Mouse (Mus musculus) liver, embryonic 12.5 days (tissue): ENCODE data around the gene Map1b. TPM values are rescaled to one million over a fixed set of nuclear protein-coding genes. Genes with fewer than 3 reads are reported as not detected.

Source experiments
- ATAC-seq: fragments of 200-750 bp; cut with Nextera tagmentation; 2 replicates; pipeline ENCODE4 v1.8.0; 2017; ENCODE audit warnings: moderate number of reproducible peaks, mild to moderate bottlenecking, moderate library complexity
- H3K27ac ChIP-seq: fragments of 300-500 bp; sonication (generic); 2 replicates; pipeline ENCODE4 v1.5.1; 2016; ENCODE audit warnings: mild to moderate bottlenecking
- H3K27me3 ChIP-seq: fragments of 300-500 bp; sonication (generic); replicated peaks from 2 replicates; pipeline ENCODE4 v1.6.1; 2016; ENCODE audit warnings: mild to moderate bottlenecking, moderate library complexity
- H3K36me3 ChIP-seq: fragments of 300-500 bp; sonication (generic); 2 replicates; pipeline ENCODE4 v1.6.1; 2016; ENCODE audit warnings: mild to moderate bottlenecking, moderate library complexity
- H3K4me1 ChIP-seq: fragments of 300-500 bp; sonication (generic); 2 replicates; pipeline ENCODE4 v1.6.1; 2016
- H3K4me2 ChIP-seq: fragments of 300-500 bp; sonication (generic); 2 replicates; pipeline ENCODE4 v1.6.1; 2016; ENCODE audit warnings: mild to moderate bottlenecking, moderate library complexity
- H3K4me3 ChIP-seq: fragments of 300-500 bp; sonication (generic); 2 replicates; pipeline ENCODE4 v1.5.1; 2016; ENCODE audit warnings: mild to moderate bottlenecking, moderate library complexity
- H3K9ac ChIP-seq: fragments of 300-500 bp; sonication (generic); 2 replicates; pipeline ENCODE4 v1.6.1; 2016; ENCODE audit warnings: mild to moderate bottlenecking, moderate library complexity
- H3K9me3 ChIP-seq: fragments of 300-500 bp; sonication (generic); replicated peaks from 2 replicates; pipeline ENCODE4 v1.6.1; 2016; ENCODE audit warnings: mild to moderate bottlenecking, moderate library complexity
- WGBS: fragments of 180-500 bp; shearing (Covaris S2); methylation state at CpG from one replicate; pipeline ENCODE4 v1.1.7; 2016; ENCODE audit not compliant: insufficient replicate concordance; 5-methylcytosine and 5-hydroxymethylcytosine counted together
- polyA plus RNA-seq: library from polyadenylated mRNA; unstranded; fragments of >200 nt; fragmentation: Nextera tagmentation; extraction: Ambion mirVana; gene quantifications from 2 replicates; pipeline ENCODE4 v1.2.1, GENCODE M21; 2016

Gene Map1b
- polyA plus RNA-seq, 1 experiment from 2014 or later = 11.2 TPM

DNA sequence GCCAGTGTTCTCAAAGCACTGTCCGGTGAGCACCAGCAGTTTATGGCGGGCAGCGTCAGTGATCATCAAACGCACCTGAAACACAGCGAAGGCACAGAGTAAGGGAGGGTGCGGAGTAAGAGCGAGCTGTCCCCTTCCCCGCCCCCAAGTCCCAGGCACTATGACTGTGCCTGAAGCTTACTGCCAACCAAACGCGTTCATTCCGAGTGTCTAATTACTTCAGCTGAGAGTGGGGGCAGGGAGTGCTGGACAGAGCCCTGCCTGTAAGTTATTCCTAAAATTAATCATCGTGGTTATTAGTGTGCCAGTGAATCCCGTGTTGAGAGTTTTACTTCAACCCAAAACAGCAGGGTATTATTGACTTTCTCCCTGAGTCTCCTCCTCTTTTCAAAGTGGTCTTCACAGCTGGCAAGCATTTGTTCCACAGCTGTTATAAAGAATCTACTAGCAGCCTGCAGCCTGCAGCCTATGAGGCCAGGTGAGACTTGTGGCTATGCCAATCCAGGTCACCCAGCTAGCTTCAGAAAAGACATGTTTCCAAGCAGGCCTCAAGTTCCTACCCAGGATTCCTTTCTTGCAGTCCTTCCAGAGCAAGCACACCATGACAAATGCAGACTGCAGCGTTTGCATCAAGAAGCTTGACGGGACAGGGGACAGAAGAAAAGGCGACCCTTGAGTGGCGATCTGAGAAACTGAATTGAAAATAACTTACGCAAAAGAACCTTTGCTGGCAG lies 74.5 kb downstream of the Map1b start:
- Histone ChIP-seq H3K4me1 (no peaks in the 10 kb centered on the region), H3K27ac (no peak overlapping the region), H3K9me3 (no peaks in the 10 kb centered on the region), H3K36me3 (no peaks in the 10 kb centered on the region), H3K9ac (no peak overlapping the region), H3K4me3 (no peak overlapping the region), H3K4me2 (no peak overlapping the region), H3K27me3 (no peaks in the 10 kb centered on the region; the same call in 1 of the 2 replicates)
- no peak for ATAC-seq
- WGBS = 71% methylated on average over 18 of the region's 18 CpGs

DNA sequence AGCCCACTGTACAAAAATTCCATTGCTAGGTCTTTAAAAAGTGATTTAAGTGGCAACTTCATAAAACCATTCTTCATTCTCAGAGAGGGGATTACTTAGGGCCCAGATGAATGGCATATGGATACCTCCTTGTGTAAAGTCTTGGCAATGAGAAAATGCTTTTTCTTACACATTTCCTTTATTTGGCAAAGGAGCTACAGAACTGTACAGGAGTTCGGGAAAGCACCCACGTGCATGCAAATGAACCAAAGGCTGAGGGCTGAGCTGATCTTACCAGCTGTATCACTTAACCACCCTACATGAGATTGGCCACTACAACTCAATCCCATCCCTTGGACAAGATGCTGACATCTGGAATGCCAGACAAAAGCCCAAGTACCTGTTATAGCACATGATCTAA lies 76.1 kb downstream of the Map1b start:
- H3K4me3 ChIP-seq = no peak overlapping the region
- WGBS = 70% methylated on average over 2 of the region's 2 CpGs
- no peak for ATAC-seq
- H3K27ac ChIP-seq = no peak overlapping the region
- no peaks in the 10 kb centered on the region for H3K4me1 ChIP-seq
- no peak overlapping the region for H3K4me2 ChIP-seq
- H3K36me3 ChIP-seq = no peaks in the 10 kb centered on the region
- H3K27me3 ChIP-seq = no peaks in the 10 kb centered on the region; the same call in 1 of the 2 replicates
- H3K9me3 ChIP-seq = no peaks in the 10 kb centered on the region
- H3K9ac ChIP-seq = no peak overlapping the region

DNA sequence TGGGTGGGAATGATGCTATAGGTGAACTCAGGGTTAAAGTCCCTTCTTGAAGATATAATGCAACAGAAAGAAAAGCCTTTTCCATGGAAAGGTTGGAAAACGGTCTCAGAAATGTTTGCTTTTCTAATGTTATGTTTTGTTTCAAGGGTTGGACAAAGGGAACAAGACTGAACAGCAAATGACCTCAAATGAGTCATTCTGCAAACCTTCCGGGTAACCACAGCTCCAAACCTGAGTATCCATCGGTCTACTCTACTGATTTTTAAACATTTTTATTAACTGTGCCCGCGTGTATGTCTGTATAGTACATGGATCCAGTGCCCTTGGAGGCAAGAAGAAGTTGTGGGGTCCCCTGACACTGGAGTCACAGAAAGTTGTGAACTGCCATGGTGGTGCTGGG lies 77.0 kb downstream of the Map1b start:
- H3K4me1 ChIP-seq = no peaks in the 10 kb centered on the region
- WGBS = 78% methylated on average over 5 of the region's 5 CpGs
- H3K36me3 ChIP-seq = no peaks in the 10 kb centered on the region
- ATAC-seq = no peak
- no peak overlapping the region for H3K4me2 ChIP-seq
- H3K9ac ChIP-seq = no peak overlapping the region
- H3K9me3 ChIP-seq = no peaks in the 10 kb centered on the region
- H3K27ac ChIP-seq = no peak overlapping the region
- H3K4me3 ChIP-seq = no peak overlapping the region
- no peaks in the 10 kb centered on the region; the same call in 1 of the 2 replicates for H3K27me3 ChIP-seq

DNA sequence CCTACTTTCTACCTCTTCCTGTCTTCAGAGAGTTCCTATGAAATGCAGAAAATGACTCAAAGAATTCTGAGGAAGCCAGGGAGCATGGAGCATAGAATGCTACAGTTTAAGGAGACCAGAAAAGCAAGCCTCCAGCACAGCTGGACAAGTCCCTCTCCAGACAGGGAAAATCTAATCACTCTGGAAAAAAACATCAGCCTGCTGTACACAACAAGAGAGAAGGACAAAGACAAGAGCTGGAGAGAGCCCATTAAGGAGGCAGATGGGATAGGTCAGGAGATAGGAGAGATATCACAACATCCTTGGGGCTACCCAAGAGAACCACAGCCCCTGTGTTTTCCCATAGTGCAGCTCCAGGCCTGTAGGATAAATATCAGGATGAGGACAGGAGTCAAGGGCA lies 79.3 kb downstream of the Map1b start:
- Histone ChIP-seq H3K4me2 (no peak overlapping the region), H3K4me1 (no peaks in the 10 kb centered on the region), H3K27me3 (no peaks in the 10 kb centered on the region), H3K4me3 (no peak overlapping the region), H3K9me3 (no peaks in the 10 kb centered on the region), H3K9ac (no peak overlapping the region), H3K36me3 (no peaks in the 10 kb centered on the region), H3K27ac (no peak overlapping the region)
- no peak for ATAC-seq

DNA sequence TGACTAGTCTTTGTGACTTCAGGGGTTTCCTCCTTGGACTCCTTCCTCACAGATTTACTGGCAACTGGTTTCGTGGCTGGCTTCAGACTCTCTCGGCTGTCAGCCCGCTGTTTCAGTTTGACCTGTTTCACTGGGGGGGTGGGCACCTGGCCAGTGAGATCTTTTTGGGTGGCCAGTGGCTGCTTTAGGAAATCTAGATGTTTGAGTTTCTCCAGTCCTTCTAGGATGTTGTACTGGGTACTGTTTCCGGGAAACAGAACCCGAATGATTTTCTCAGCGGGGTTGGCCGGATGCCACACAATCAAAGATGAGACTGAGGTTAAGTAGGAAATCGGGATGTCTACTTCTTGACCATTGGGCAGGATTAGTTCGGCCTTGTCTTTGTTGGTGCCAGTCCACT lies 81.8 kb downstream of the Map1b start:
- Histone ChIP-seq H3K9ac (no peak overlapping the region), H3K27ac (no peak overlapping the region), H3K27me3 (no peaks in the 10 kb centered on the region), H3K9me3 (no peaks in the 10 kb centered on the region), H3K4me3 (no peak overlapping the region), H3K4me1 (no peaks in the 10 kb centered on the region), H3K4me2 (no peak overlapping the region), H3K36me3 (no peaks in the 10 kb centered on the region)
- no peak for ATAC-seq
- 77% methylated on average over 9 of the region's 9 CpGs for WGBS

DNA sequence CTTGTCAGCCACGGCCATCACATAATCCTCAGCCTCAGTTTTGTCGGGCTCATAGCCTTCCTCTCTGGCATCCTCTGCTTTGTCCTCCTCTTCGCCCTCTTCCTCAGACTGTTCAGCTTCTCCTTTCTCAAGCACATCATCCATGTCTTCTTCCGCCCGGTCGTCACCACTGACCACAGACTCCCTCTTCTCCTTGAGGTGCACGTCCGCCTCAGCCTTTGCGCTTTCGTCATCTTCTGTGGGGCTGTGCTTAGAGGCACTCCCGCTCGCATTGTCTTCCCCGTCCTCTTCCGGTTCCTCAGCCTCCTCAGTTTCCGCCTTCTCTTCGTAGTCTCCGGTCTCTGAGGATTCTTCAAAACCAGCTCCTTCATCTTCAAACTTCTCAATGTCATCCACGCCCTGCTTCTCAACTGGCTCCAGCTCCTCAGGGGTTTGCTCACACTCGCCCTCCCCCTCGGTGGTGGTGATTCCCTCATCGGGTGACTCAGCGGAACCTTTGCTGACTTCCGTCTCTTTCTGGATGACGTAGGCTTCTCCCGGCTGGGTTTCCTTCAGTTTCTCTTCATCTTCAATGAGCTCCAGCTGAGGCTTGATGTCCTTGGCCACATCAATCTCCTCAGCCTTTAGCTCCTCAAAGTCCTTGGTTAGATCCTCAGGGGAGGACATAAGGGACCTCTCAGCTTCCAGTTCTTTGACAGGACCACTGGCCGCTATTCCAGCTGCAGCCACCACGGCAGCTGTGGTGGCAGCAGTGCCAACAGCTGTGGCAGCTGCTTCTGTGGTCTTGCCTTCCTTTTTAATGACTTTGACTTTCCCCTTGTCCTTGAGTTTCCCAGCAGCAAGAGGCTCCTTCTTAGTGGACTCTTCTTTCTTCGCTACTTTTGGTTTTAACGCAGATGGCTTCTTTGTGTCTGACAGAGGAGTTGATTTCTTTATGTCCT lies 83.0 kb downstream of the Map1b start:
- Histone ChIP-seq H3K9ac (no peak overlapping the region), H3K36me3 (no peaks in the 10 kb centered on the region), H3K4me2 (no peak overlapping the region), H3K9me3 (no peaks in the 10 kb centered on the region), H3K27me3 (no peaks in the 10 kb centered on the region), H3K4me1 (no peaks in the 10 kb centered on the region), H3K4me3 (no peak overlapping the region), H3K27ac (no peak overlapping the region)
- 73% methylated on average over 29 of the region's 29 CpGs for WGBS
- no peak for ATAC-seq

DNA sequence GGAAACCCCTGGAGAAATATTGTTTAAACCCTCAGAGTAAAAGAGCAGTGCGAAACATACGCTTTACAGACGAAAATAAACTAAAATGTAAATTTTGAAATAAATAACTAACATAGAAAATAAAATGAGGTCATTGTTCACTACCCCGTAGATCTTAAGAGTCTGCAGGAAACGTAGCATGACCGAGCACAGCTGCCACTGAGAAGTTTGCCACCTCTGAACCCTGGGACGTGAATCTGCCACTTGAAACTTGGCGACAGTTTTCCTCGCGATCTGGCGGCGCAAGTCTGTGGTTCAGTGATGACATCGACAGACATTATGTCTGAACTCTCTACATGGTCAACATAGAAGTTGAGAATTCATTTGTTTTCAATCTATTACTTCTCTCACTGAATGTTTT lies 92.8 kb downstream of the Map1b start:
- Histone ChIP-seq H3K9ac (no peak overlapping the region), H3K4me2 (no peak overlapping the region), H3K4me1 (no peaks in the 10 kb centered on the region), H3K4me3 (no peak overlapping the region), H3K27ac (no peak overlapping the region), H3K9me3 (no peaks in the 10 kb centered on the region), H3K27me3 (no peaks in the 10 kb centered on the region), H3K36me3 (no peaks in the 10 kb centered on the region)
- 80% methylated on average over 13 of the region's 13 CpGs for WGBS
- no peak for ATAC-seq

DNA sequence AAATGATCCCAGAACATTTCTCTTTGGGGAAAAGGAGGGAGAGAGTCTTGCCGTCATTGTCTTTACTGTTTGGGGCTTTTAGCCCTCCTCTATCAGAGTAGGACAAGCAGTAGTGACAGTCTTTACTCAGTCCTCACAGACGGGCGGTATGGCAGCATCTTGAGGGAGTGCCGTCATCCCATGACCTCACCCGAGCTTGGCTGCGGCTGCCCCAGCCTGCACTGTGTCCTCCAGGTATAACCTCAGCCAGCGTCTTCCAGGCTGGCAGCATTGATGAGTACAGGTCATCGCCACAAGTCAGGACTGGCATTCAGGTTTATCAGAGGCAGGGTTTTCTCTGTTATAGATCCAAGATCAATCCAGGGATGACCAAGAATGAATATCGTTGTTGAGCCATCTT lies 99.7 kb downstream of the Map1b start:
- Histone ChIP-seq H3K4me2 (no peak overlapping the region), H3K9ac (no peak overlapping the region), H3K4me1 (no peaks in the 10 kb centered on the region), H3K36me3 (peaks cover 46% of the 10 kb centered on the region), H3K9me3 (no peaks in the 10 kb centered on the region), H3K27ac (no peak overlapping the region), H3K4me3 (no peak overlapping the region), H3K27me3 (no peaks in the 10 kb centered on the region)
- WGBS = 72% methylated on average over 9 of the region's 9 CpGs
- ATAC-seq = no peak

DNA sequence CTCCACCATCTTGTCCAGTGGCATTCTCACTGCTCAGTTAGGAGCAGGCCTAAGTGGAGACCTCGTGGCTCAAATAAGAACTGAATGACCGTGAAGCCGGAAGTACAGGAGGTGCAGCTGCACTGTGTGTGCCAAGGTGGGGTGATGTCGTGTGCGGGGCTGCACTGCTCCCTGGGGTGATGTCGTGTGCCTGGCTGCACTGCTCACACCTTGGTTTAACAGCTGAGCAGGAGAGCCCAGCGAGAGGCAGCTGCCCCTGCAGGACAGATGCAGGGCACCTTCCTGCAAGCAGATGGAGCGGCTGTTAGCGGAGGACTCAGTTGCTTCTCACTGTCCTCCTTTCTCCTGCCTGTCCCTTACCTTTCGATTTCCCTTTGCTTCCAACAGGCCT lies 102.0 kb downstream of the Map1b start:
- Histone ChIP-seq H3K36me3 (peaks cover 66% of the 10 kb centered on the region), H3K4me2 (no peak overlapping the region), H3K9me3 (no peaks in the 10 kb centered on the region), H3K4me3 (no peak overlapping the region), H3K27me3 (no peaks in the 10 kb centered on the region), H3K9ac (no peak overlapping the region), H3K27ac (no peak overlapping the region), H3K4me1 (no peaks in the 10 kb centered on the region)
- ATAC-seq = no peak
- 74% methylated on average over 10 of the region's 10 CpGs for WGBS

DNA sequence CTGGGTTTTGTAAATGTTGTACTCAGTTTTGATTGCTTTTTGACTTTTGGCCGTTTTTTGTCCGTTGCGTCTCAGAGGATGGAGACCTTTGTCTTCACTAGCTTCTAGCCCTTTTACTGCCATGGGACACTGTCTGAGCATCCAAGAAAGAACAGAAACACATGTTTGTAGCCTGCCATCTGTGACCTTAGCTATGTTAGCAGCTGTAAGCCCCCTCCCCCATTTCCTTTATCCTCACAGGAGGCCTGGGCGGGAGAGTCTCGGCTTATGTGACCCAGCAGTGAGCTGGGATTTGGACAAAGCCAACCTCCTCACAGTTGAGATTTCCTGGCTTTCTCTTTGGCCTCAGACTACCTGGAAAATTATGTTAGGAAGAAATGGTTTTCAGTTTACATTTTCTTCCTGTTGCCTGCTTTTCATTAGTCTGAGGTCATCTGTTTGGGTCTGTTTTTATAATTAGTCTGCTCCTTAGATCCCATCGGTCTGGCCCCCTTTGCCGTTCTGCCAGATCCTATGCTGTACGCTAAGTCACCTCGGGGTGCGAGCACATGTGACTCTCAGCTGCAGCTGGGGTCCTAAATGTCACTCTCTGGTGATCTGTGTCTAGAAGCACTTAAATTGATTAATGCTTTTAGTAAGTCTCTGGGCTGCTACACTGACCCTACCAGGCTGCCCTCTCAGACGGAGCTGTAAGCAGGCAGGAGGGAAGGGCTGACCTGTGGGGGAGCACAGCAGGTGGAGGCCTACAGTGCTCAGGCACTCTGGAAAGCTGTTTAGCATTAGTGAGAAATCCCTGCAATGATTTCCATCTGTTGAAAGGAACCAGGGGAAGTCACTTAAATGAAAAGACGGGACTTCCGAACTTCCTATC lies 102.6 kb downstream of the Map1b start:
- ATAC-seq = no peak
- H3K9ac ChIP-seq = no peak overlapping the region
- WGBS = 80% methylated on average over 13 of the region's 13 CpGs
- peaks cover 66% of the 10 kb centered on the region for H3K36me3 ChIP-seq
- H3K27ac ChIP-seq = no peak overlapping the region
- no peak overlapping the region for H3K4me3 ChIP-seq
- no peak overlapping the region for H3K4me2 ChIP-seq
- no peaks in the 10 kb centered on the region for H3K4me1 ChIP-seq
- no peaks in the 10 kb centered on the region for H3K9me3 ChIP-seq
- H3K27me3 ChIP-seq = no peaks in the 10 kb centered on the region

DNA sequence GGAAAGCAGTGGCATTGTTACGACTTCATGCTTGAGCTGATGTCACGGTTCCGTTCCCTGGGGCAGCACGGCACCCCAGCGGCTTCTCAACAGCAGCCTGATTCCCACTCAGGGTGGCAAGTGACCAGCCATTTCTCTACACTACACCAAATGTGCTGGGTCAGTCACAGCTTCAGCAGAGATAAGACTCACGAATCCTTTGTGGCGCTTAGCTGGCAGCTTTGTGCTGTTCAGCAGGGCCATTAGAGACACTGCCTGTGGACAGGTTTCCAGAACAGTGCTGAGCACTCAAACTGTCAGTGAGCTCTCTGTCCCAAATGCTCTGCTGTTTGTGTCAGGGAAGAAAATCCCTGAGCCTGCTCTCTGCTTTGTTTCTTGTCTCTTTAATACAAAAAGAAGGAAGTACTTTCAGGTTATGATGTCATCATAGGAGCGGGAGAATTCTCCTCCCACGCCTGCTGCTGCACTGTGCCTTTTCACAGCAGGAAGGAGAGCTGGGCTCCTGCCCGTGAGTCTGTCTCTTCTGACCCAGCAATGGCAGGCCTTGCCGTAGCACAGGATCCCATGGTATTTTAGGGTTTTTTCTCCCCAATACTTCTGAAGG lies 103.8 kb downstream of the Map1b start:
- no peak overlapping the region for H3K4me2 ChIP-seq
- ATAC-seq = no peak
- peak overlapping the region; percentile 3; the same call in 1 of the 2 replicates for H3K27ac ChIP-seq
- H3K4me1 ChIP-seq = no peaks in the 10 kb centered on the region
- 60% methylated on average over 11 of the region's 11 CpGs for WGBS
- H3K9ac ChIP-seq = no peak overlapping the region
- peaks cover 67% of the 10 kb centered on the region for H3K36me3 ChIP-seq
- no peaks in the 10 kb centered on the region for H3K27me3 ChIP-seq
- no peaks in the 10 kb centered on the region for H3K9me3 ChIP-seq
- no peak overlapping the region for H3K4me3 ChIP-seq
